Mouse (Mus musculus) liver, postnatal 0 days (tissue): Measurements from ENCODE around the gene Rest.

ENCODE experiments used
- CTCF ChIP-seq: sonication (generic); IDR thresholded peaks from 2 replicates; pipeline ENCODE4 v1.5.1; 2016; ENCODE audit warnings: antibody characterized with exemption, low read depth
- EP300 ChIP-seq: IDR thresholded peaks from 2 replicates; pipeline ENCODE4 v1.6.1; 2016; ENCODE audit warnings: antibody characterized with exemption, low read depth, mild to moderate bottlenecking

DNA sequence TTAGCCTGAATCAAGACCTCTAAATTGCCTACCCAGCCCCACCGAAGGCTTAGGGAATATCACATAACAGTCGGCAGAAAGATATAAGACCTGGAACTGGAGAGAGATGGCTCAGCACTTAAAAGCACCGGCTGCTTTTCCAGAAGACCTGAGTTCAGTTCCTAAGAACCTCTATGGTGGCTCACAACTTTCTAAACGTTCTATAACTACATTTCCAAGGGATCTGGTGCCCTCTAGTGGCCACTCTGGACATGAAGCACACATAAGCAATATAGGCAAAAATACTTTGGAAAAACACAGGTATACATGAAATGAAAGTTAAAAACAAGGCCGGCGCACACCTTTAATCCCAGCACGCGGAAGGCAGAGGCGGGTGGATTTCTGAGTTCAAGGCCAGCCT lies 48.1 kb upstream of the Rest start:
- TF ChIP-seq CTCF (peak; percentile 90), EP300 (no peak)
